Mouse (Mus musculus) testis, adult 10 weeks (tissue): Measurements from ENCODE around the gene Tmem171. TPM values are rescaled to one million over a fixed set of nuclear protein-coding genes. Genes with fewer than 3 reads are reported as not detected.

ENCODE experiments used
- polyA plus RNA-seq: library from polyadenylated mRNA; stranded (reverse); fragments of 350-450 nt; fragmentation: Illumina TruSeq; extraction: RNeasy Lipid Tissue Mini Kit (QIAGEN cat#74804); gene quantifications from one replicate; pipeline ENCODE4 v1.2.3, GENCODE M21; 2014; ENCODE audit warnings: low read depth, low replicate concordance

Gene Tmem171
- not detected for polyA plus RNA-seq

GRCm38 (mm10) chr13:98694773-98695314, at the start of gene Tmem171:
Gene Tmem171 (minus strand): TSS chr13:98694834.

GRCm38 (mm10) chr13:98637145-98637544, 57.5 kb downstream of the Tmem171 start, which contains the start of gene Tmem174:
Gene Tmem174 (minus strand): TSS chr13:98637410.

Other genes starting within 250 kb of the Tmem171 start
- gene Gm10320, start 202.8 kb downstream of the Tmem171 start, polyA plus RNA-seq = not detected
- not detected for gene Tmem174, start 57.4 kb downstream of the Tmem171 start, polyA plus RNA-seq
- 59.6 TPM for gene Fcho2, start 120.6 kb upstream of the Tmem171 start, polyA plus RNA-seq
- 110 TPM for gene Tnpo1, start 231.6 kb upstream of the Tmem171 start, polyA plus RNA-seq